ENCODE assay signal across 12 mouse cellular contexts in the genomic region with DNA sequence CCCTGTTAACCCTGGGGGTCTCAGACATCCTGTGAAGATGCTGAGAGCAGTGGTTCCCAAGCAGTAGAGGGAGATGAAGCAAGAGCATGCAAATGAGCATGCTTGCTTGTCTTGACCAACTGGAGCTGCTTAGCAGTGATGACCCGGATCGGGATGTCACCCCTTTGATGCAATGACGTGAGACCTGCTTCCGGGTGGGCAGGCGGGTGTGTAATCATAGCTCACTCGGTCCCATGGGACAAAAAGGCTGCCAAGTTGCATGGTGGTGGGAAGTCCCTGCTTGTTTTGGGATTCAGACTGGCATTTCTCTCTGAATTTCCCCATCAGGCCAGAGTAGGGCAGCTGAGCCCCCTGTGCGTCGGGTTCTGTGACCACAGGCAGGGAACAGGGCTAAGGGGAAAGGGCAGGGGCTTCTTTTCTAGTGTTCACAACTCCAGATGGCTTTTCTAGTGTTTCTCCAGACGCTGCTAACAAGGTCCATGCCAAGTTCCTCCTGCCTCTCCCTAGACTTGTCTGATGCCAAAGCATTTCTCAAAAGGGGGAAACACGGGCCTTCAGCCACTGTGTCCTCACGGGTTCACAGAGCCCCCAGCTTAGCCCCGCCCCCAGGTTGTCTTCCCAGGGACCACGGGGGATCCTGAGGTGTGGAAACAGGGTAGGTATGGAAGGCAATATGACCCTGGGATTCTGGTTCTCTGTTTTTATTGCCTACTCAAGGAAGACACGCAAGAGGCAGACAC. TPM values are rescaled to one million over a fixed set of nuclear protein-coding genes. Genes with fewer than 3 reads are reported as not detected.
A peak's percentile ranks its signal among the peaks of the same experiment; 100 is the strongest.
DNase-seq lines count a peak whose midpoint lies in the region; ATAC-seq lines count a peak whose summit lies in the region.
"Had no signal": no experiment of that assay in that cellular context is flagged by ENCODE, and none has a peak within 500 bp of the region (broad histone marks: within the 10 kb centered on the region; RNA-seq: fewer than 3 reads in every experiment).

No protein-coding gene starts in this region.

- no peak overlapping the region for H3K9ac ChIP-seq in kidney, embryonic 14.5 days (ENCODE audit: low read depth, low read length)
- H3K9ac ChIP-seq in intestine, embryonic 16.5 days (ENCODE audit: low read depth, low read length): no peak overlapping the region
- H3K9ac ChIP-seq: forebrain, embryonic 12.5 days had no signal

- H3K4me2 ChIP-seq in kidney, embryonic 14.5 days (replicated peaks; ENCODE audit: low read depth, low read length): no peak overlapping the region
- H3K4me2 ChIP-seq in intestine, embryonic 16.5 days (ENCODE audit: low read depth, low read length): no peak overlapping the region
- H3K4me2 ChIP-seq: forebrain, embryonic 12.5 days had no signal

- peaks cover 11% of the 10 kb centered on the region for H3K4me1 ChIP-seq in kidney, embryonic 14.5 days (ENCODE audit: control insufficient read depth, insufficient read depth, low read length)
- H3K4me1 ChIP-seq in intestine, embryonic 16.5 days (ENCODE audit: control insufficient read depth, insufficient read depth, low read length): peaks cover 9% of the 10 kb centered on the region; the same call in 1 of the 2 replicates

- H3K4me3 ChIP-seq in kidney, embryonic 14.5 days (ENCODE audit: low read length): no peak overlapping the region
- H3K4me3 ChIP-seq in intestine, embryonic 16.5 days (ENCODE audit: low read length): no peak overlapping the region
- H3K4me3 ChIP-seq: forebrain, embryonic 12.5 days; hindbrain, embryonic 10.5 days had no signal

- DNase-seq in kidney, postnatal 25 days: peak; percentile 50 to 67
- DNase-seq in NIH3T3 (ENCODE audit: low read depth): peak; percentile 91
- peak; percentile 48 for DNase-seq in heart, adult 8-10 months (ENCODE audit: low spot score)
- peak; percentile 41 to 60 for DNase-seq in kidney, postnatal 4 days
- DNase-seq in ovary, adult 18-20 months (ENCODE audit: low spot score): no peak
- no peak for DNase-seq in c-Kit-positive CD71-positive TER-119-positive erythroid progenitor cells, embryonic 14.5 days (ENCODE audit: low spot score)
- DNase-seq: thymus, adult 2 months had no signal

- no peaks in the 10 kb centered on the region for H3K36me3 ChIP-seq in kidney, embryonic 14.5 days (ENCODE audit: control insufficient read depth, insufficient read depth, low read length)
- no peaks in the 10 kb centered on the region for H3K36me3 ChIP-seq in intestine, embryonic 16.5 days (ENCODE audit: control insufficient read depth, insufficient read depth, low read length)
- H3K36me3 ChIP-seq: forebrain, embryonic 12.5 days; hindbrain, embryonic 10.5 days had no signal

- H3K27ac ChIP-seq in kidney, embryonic 14.5 days (ENCODE audit: low read depth, low read length): no peak overlapping the region
- H3K27ac ChIP-seq in intestine, embryonic 16.5 days (ENCODE audit: low read length): no peak overlapping the region
- H3K27ac ChIP-seq: forebrain, embryonic 12.5 days had no signal

- WGBS in kidney, embryonic 14.5 days: 63% methylated on average over 14 of the region's 14 CpGs
- 67% methylated on average over 14 of the region's 14 CpGs for WGBS in intestine, embryonic 16.5 days

- H3K27me3 ChIP-seq in kidney, embryonic 14.5 days (ENCODE audit: control insufficient read depth, insufficient read depth, low read length): no peaks in the 10 kb centered on the region
- no peaks in the 10 kb centered on the region for H3K27me3 ChIP-seq in intestine, embryonic 16.5 days (replicated peaks; ENCODE audit: control insufficient read depth, insufficient read depth, low read length)

- no peak for ATAC-seq in kidney, embryonic 14.5 days (ENCODE audit: low FRiP score, low TSS enrichment)
- no peak for ATAC-seq in intestine, embryonic 16.5 days

- H3K9me3 ChIP-seq in kidney, embryonic 14.5 days (ENCODE audit: control insufficient read depth, low read length): no peaks in the 10 kb centered on the region
- no peaks in the 10 kb centered on the region for H3K9me3 ChIP-seq in intestine, embryonic 16.5 days (ENCODE audit: control insufficient read depth, low read length)
- H3K9me3 ChIP-seq: forebrain, embryonic 12.5 days; hindbrain, embryonic 10.5 days had no signal

RNA-seq across cellular contexts. Expression of a gene that starts 42.5 kb away (rescaled TPM):
- not detected in 2 replicates for polyA plus RNA-seq in kidney, embryonic 14.5 days (2014; fragmentation: Nextera tagmentation; extraction: Ambion mirVana)
- total RNA-seq in heart, adult 8-10 months (2022): 1 to 10 TPM in 1 of 4 experiments, under 1 TPM in 3; 0.19 to 1.3 (median 0.38) TPM
- 0.95 and 0.98 TPM in 2 replicates for polyA plus RNA-seq in intestine, embryonic 16.5 days (2015; fragmentation: Nextera tagmentation; extraction: Ambion mirVana)
- polyA plus RNA-seq: forebrain, embryonic 12.5 days; neural tube, embryonic 14.5 days had no signal

Comparison
In these comparisons a context has a peak if more than half of its experiments do, and no peak if none do; other contexts are left out.
1. DNase-seq: peak in kidney, postnatal 25 days (2 of 2), NIH3T3 (single experiment), heart, adult 8-10 months (single experiment) and kidney, postnatal 4 days (2 of 2); none in ovary, adult 18-20 months (single experiment) and c-Kit-positive CD71-positive TER-119-positive erythroid progenitor cells, embryonic 14.5 days (single experiment).